Mouse (Mus musculus): ENCODE results near the gene Cyp21a1. TPM values are rescaled to one million over a fixed set of nuclear protein-coding genes. Genes with fewer than 3 reads are reported as not detected.
A peak's percentile ranks its signal among the peaks of the same experiment; 100 is the strongest.
"Not testable (repeated sequence)": the region's sequence is repeated elsewhere in the genome, so short reads cannot be mapped to it uniquely, and the experiment has no call there.

The Cyp21a1 gene
- polyA plus RNA-seq, 1 experiment from 2014 or later = 15.4 TPM

DNA sequence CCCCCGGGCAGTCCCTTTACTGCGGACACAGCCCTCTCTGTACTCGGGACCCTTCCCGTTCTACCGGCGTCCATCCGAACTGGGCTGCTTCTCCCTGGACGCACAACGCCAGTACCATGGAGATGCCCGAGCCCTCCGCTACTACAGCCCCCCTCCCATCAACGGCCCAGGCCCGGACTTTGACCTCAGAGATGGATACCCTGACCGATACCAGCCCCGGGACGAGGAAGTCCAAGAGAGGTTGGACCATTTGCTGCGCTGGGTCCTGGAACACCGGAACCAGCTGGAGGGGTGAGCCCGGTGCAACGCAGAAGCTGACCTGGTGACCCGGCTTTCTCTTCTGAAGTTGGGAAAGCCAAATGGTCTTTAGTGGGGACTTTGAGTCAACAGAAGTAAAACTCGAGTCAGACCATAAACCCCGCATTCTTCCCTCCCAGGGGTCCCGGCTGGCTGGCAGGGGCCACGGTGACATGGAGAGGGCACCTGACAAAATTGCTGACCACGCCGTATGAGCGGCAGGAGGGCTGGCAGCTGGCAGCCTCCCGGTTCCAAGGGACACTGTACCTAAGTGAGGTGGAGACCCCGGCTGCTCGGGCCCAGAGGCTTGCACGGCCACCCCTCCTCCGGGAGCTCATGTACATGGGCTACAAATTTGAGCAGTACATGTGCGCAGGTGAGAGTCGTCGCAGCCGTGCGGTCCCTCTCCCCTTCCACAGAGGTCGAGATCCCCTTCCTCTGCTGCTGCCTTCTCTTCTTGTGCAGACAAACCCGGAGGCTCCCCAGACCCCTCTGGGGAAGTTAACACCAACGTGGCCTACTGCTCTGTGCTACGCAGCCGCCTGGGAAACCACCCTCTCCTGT is 33.3 kb upstream of the Cyp21a1 start:
- peak overlapping the region; percentile 82 for H3K4me3 ChIP-seq (ENCODE audit: low read length)

DNA sequence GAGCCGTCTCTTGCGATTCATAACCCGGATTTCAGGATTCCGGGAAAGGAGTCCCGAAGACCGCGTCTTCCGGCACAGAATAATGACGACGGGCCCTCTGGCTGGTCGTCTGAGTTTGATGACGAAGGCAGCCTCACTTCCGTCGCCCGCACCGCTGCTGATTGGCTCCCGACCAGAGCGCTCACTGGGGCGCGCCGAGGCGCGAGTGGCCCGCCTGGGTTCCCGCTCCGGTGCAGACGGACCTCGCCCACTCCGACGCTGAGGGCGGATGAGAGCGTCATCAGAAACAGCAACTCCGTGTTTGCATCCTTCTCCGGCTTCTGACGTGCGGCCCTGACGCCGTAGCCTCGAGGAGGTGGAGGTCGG is 32.5 kb upstream of the Cyp21a1 start, which contains the start of the genes Stk19 and Dxo:
TSS of gene Stk19 (minus strand) at position 90 of the 366 bp plus-strand sequence.
TSS of gene Dxo (plus strand) at position 164 of the 366 bp plus-strand sequence.
- H3K4me3 ChIP-seq (ENCODE audit: low read length) = peak within 1 kb of the TSS; percentile 82
- peak within 1 kb of the TSS; percentile 82 for H3K27ac ChIP-seq (ENCODE audit: low read length)
- H3K4me1 ChIP-seq (ENCODE audit: control insufficient read depth, insufficient read depth, low read length) = peaks cover 13% of the 10 kb centered on the region
- peak within 1 kb of the TSS; percentile 94 for H3K4me2 ChIP-seq (ENCODE audit: low read depth, low read length)
- peaks cover 18% of the 10 kb centered on the region for H3K36me3 ChIP-seq (ENCODE audit: control insufficient read depth, insufficient read depth, low read length)
- no peaks in the 10 kb centered on the region for H3K9me3 ChIP-seq (ENCODE audit: control insufficient read depth, low read length)
- H3K9ac ChIP-seq (ENCODE audit: low read depth, low read length) = peak within 1 kb of the TSS; percentile 84
- peak; percentile 94 for ATAC-seq
- under 1% methylated on average over 40 of the region's 40 CpGs for WGBS
- H3K27me3 ChIP-seq (replicated peaks; ENCODE audit: control insufficient read depth, insufficient read depth, low read length) = no peaks in the 10 kb centered on the region

More for the DNA sequence above, 33.3 kb upstream of the Cyp21a1 start:
- no peaks in the 10 kb centered on the region for H3K27me3 ChIP-seq (replicated peaks; ENCODE audit: control insufficient read depth, insufficient read depth, low read length)
- H3K9ac ChIP-seq (ENCODE audit: low read depth, low read length) = peak overlapping the region; percentile 84
- H3K9me3 ChIP-seq (ENCODE audit: control insufficient read depth, low read length) = no peaks in the 10 kb centered on the region
- ATAC-seq = peak; percentile 35
- 28% methylated on average over 43 of the region's 43 CpGs for WGBS
- peak overlapping the region; percentile 82 for H3K27ac ChIP-seq (ENCODE audit: low read length)
- peak overlapping the region; percentile 94 for H3K4me2 ChIP-seq (ENCODE audit: low read depth, low read length)
- peaks cover 18% of the 10 kb centered on the region; the same call in 1 of the 2 replicates for H3K36me3 ChIP-seq (ENCODE audit: control insufficient read depth, insufficient read depth, low read length)
- H3K4me1 ChIP-seq (ENCODE audit: control insufficient read depth, insufficient read depth, low read length) = peaks cover 13% of the 10 kb centered on the region

DNA sequence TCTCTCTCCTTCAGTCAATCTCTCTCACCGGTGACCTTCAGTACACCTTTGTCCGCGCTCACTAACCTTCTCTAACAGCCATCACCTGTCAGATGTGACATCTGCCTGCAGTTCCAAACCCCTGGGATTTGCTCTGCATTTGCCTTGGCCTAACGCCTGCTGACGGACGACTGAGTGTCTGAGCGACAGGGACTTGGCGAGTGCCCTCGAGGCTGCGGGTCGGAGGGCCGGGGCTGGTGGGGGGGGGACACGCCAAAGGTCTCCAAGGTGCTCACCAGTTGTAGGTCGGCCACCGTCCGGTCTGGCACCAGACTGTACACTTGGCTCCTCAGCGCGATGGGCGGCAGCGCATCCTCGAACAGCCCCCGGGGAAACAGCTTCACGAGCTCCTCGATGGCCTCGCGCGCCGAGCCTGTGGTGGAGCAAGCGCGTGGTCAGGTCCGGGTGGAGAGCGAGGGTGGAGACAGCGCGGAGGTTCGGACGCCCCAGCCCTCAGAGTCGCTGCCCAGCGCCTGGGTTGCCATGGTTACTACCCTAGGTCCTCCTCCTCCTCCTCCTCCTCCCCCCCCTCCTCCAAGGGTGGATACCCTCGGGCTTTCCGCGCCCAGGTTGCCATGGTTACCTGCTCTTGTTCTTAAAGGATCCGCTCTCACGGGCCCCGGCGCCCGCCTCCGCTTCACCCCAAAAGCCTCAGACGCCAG is 31.9 kb upstream of the Cyp21a1 start:
- Histone ChIP-seq H3K4me1 (ENCODE audit: control insufficient read depth, insufficient read depth, low read length) (peaks cover 13% of the 10 kb centered on the region), H3K9me3 (ENCODE audit: control insufficient read depth, low read length) (no peaks in the 10 kb centered on the region), H3K27ac (ENCODE audit: low read length) (peak overlapping the region; percentile 63; the same call in 1 of the 2 replicates), H3K27me3 (replicated peaks; ENCODE audit: control insufficient read depth, insufficient read depth, low read length) (no peaks in the 10 kb centered on the region), H3K4me2 (ENCODE audit: low read depth, low read length) (peak overlapping the region; percentile 72), H3K36me3 (ENCODE audit: control insufficient read depth, insufficient read depth, low read length) (peaks cover 19% of the 10 kb centered on the region), H3K4me3 (ENCODE audit: low read length) (peak overlapping the region; percentile 82), H3K9ac (ENCODE audit: low read depth, low read length) (peak overlapping the region; percentile 84)
- ATAC-seq = peak; percentile 80
- WGBS = 3% methylated on average over 48 of the region's 48 CpGs

DNA sequence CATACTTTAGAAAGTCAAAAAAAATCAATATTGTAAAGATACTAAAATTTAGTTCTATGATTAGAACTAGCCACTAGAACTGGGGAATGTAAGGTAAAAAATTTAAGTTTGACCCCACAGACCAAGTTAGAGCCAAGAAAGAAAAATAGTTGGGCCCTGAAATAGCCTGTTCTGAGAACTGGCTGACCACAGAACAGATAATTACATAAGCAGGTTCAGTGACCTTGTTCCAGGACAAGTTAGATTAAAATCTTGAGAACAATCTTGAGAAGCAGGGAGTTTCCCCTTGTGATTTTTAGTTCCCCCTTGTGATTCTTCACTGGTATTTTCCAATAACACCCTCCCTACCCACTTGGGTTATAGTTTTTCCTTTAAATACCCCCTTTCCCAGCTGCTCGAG is 26.4 kb upstream of the Cyp21a1 start:
- not testable (repeated sequence) for H3K27ac ChIP-seq (ENCODE audit: low read length); H3K4me3 ChIP-seq (ENCODE audit: low read length); H3K9me3 ChIP-seq (ENCODE audit: control insufficient read depth, low read length); H3K4me1 ChIP-seq (ENCODE audit: control insufficient read depth, insufficient read depth, low read length); H3K9ac ChIP-seq (ENCODE audit: low read depth, low read length); ATAC-seq; H3K27me3 ChIP-seq (replicated peaks; ENCODE audit: control insufficient read depth, insufficient read depth, low read length); H3K4me2 ChIP-seq (ENCODE audit: low read depth, low read length)
- H3K36me3 ChIP-seq (ENCODE audit: control insufficient read depth, insufficient read depth, low read length) = peaks cover 16% of the 10 kb centered on the region
- 90% methylated on average over 1 of the region's 1 CpGs for WGBS

DNA sequence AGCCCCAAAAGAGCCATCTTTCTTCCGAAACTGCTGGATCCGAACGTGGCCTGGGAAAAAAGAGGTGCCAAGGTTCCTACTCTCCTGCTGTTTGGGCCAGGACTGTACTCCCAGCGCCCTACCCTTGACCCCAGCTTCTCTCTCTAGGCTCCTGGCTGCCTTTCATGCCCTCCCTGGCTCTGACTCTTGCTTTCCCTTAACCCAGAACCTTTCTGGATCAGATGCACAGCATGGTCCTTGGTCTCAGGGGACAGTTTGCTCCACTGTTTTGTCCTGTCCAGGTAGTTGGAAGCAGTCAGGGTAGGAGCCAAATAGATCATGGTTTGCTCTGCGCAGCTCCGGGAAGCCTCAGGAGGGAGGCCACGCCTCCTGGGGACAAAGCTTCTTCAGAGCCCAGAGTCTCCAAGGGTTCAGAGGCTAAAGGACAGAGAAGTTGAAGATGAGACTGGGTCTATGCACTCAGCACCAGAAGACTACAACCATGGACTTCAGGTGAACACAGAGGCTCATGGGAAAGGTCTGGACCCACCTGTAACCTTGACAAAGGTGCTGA is 10.5 kb upstream of the Cyp21a1 start:
- H3K9ac ChIP-seq (ENCODE audit: low read depth, low read length) = no peak overlapping the region
- ATAC-seq = no peak
- H3K4me1 ChIP-seq (ENCODE audit: control insufficient read depth, insufficient read depth, low read length) = 0 out of 2 replicates have a peak, but pooled peaks cover 3% of the 10 kb centered on the region
- no peaks in the 10 kb centered on the region for H3K36me3 ChIP-seq (ENCODE audit: control insufficient read depth, insufficient read depth, low read length)
- H3K27me3 ChIP-seq (replicated peaks; ENCODE audit: control insufficient read depth, insufficient read depth, low read length) = no peaks in the 10 kb centered on the region
- H3K4me2 ChIP-seq (ENCODE audit: low read depth, low read length) = no peak overlapping the region
- H3K27ac ChIP-seq (ENCODE audit: low read length) = no peak overlapping the region
- 77% methylated on average over 7 of the region's 7 CpGs for WGBS
- no peaks in the 10 kb centered on the region for H3K9me3 ChIP-seq (ENCODE audit: control insufficient read depth, low read length)
- no peak overlapping the region for H3K4me3 ChIP-seq (ENCODE audit: low read length)

DNA sequence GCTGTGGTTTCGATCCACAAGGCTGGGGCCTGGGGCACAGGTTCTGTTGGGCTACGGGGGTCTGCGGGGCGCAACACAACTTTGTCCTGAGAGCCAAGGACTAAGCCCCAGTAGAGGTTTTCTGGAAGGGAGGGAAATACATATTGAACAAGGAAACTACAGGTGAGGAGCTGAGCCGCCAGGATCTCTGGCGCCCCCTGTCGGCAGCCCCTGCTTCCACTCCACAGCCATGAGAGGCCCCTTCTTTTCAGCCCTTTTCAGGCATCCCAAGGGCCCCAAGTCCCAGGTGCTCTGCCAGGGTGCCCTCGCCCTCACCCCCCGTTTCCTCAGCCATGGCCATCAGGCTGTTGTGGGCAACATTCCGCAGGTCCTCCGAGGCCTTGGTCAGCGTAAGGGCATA is 9.4 kb upstream of the Cyp21a1 start:
- H3K4me2 ChIP-seq (ENCODE audit: low read depth, low read length); H3K4me3 ChIP-seq (ENCODE audit: low read length); H3K9me3 ChIP-seq (ENCODE audit: control insufficient read depth, low read length); ATAC-seq; H3K36me3 ChIP-seq (ENCODE audit: control insufficient read depth, insufficient read depth, low read length); H3K4me1 ChIP-seq (ENCODE audit: control insufficient read depth, insufficient read depth, low read length); H3K27me3 ChIP-seq (replicated peaks; ENCODE audit: control insufficient read depth, insufficient read depth, low read length); H3K9ac ChIP-seq (ENCODE audit: low read depth, low read length); H3K27ac ChIP-seq (ENCODE audit: low read length): not testable (repeated sequence)
- WGBS = 67% methylated on average over 11 of the region's 12 CpGs

DNA sequence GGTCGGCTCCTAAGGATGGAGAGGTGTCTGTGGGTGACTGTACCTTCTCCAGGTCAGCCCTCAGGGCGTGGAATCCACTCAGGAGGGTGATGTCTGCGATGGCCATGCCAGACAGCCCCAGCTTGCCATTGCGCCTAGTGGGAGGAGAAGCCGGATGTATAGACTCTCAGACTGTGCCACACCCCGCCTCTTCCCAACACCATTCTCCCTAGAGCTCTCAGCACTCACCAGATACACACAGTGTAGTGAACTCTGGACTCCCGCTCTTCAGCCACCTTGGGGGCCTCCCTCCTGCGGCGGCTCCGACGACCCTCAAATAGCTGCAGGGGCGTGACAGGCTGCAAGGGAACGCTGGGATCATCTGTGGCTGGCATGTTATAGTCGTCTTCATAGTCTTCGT is 6.9 kb upstream of the Cyp21a1 start:
- no peaks in the 10 kb centered on the region for H3K27me3 ChIP-seq (replicated peaks; ENCODE audit: control insufficient read depth, insufficient read depth, low read length)
- H3K4me1 ChIP-seq (ENCODE audit: control insufficient read depth, insufficient read depth, low read length) = 0 out of 2 replicates have a peak, but pooled peaks cover 3% of the 10 kb centered on the region
- H3K4me2 ChIP-seq (ENCODE audit: low read depth, low read length) = no peak overlapping the region
- no peak overlapping the region for H3K4me3 ChIP-seq (ENCODE audit: low read length)
- H3K9ac ChIP-seq (ENCODE audit: low read depth, low read length) = no peak overlapping the region
- no peaks in the 10 kb centered on the region for H3K36me3 ChIP-seq (ENCODE audit: control insufficient read depth, insufficient read depth, low read length)
- no peak overlapping the region for H3K27ac ChIP-seq (ENCODE audit: low read length)
- H3K9me3 ChIP-seq (ENCODE audit: control insufficient read depth, low read length) = no peaks in the 10 kb centered on the region
- WGBS = 66% methylated on average over 15 of the region's 15 CpGs
- ATAC-seq = peak; percentile 84

DNA sequence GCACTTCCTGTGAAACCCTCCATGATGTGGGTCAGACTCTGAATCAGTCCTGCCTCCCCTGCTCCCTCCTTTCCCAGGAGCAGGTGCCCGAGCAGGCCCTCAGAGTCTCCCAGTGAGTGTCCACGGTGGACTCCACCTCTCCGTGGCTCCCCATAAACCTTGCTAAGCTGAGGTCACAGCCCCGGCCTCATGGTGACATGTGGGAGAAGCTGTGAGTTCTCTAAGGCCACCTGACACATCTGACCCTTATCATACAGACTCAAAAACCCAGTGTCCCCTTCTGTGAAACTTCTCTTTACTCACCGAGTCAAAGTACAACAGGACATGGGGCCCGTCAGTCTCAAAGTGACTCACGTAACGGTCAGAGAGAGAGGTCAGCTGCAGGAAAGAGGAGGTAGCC is 6.5 kb upstream of the Cyp21a1 start:
- not testable (repeated sequence) for H3K4me2 ChIP-seq (ENCODE audit: low read depth, low read length); H3K9ac ChIP-seq (ENCODE audit: low read depth, low read length); ATAC-seq; H3K27me3 ChIP-seq (replicated peaks; ENCODE audit: control insufficient read depth, insufficient read depth, low read length); H3K4me1 ChIP-seq (ENCODE audit: control insufficient read depth, insufficient read depth, low read length); H3K36me3 ChIP-seq (ENCODE audit: control insufficient read depth, insufficient read depth, low read length); H3K27ac ChIP-seq (ENCODE audit: low read length); H3K9me3 ChIP-seq (ENCODE audit: control insufficient read depth, low read length); H3K4me3 ChIP-seq (ENCODE audit: low read length)
- whole genome bisulfite sequencing = 77% methylated on average over 8 of the region's 8 CpGs

DNA sequence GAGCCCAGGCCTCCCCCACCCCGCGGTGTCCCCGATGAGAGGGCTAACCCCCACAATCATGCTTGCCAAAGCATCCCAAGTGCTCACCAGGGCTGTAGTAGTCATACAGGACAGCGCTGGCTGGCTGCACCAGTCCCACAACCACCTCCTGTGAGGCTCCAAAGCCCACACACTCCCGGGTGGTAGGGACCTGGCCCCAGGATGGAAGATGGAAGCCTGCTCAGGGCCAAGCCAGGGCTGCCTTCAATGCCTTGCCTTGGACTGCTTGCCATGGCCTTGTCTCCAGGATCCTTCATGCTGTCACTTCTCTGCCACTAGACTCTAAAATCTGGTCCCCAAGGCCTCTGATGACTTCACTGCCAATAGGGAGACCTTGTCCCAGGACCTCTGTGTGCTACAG is 6.0 kb upstream of the Cyp21a1 start:
- H3K4me3 ChIP-seq (ENCODE audit: low read length); H3K4me2 ChIP-seq (ENCODE audit: low read depth, low read length); H3K4me1 ChIP-seq (ENCODE audit: control insufficient read depth, insufficient read depth, low read length); H3K9me3 ChIP-seq (ENCODE audit: control insufficient read depth, low read length); H3K27me3 ChIP-seq (replicated peaks; ENCODE audit: control insufficient read depth, insufficient read depth, low read length); H3K36me3 ChIP-seq (ENCODE audit: control insufficient read depth, insufficient read depth, low read length); H3K9ac ChIP-seq (ENCODE audit: low read depth, low read length); H3K27ac ChIP-seq (ENCODE audit: low read length); ATAC-seq: not testable (repeated sequence)
- WGBS = 85% methylated on average over 5 of the region's 5 CpGs
